Mouse (Mus musculus) MEL (cell line): ENCODE results near the gene Prr12. TPM values are rescaled to one million over a fixed set of nuclear protein-coding genes. Genes with fewer than 3 reads are reported as not detected.

ENCODE experiments used
- DNase-seq: peaks from one replicate; pipeline ENCODE4 v3.0.0; 2011; ENCODE audit warnings: low read depth, low spot score
- H3K27ac ChIP-seq: 2 replicates; pipeline ENCODE4 v1.5.1; 2012; ENCODE audit warnings: low read depth, mild to moderate bottlenecking, control low read depth, low read length, moderate library complexity; ENCODE audit not compliant: control insufficient read depth
- H3K27me3 ChIP-seq, 2 experiments: fragments of 150-350 bp in 1 of 2; sonication (generic) in 1 of 2; 2 replicates each; pipeline ENCODE4 v1.6.1; 2012; ENCODE audit warnings: low read length in 2 of 2, mild to moderate bottlenecking in 2 of 2, improper control_type of control experiment in 1 of 2, moderate library complexity in 1 of 2; ENCODE audit not compliant: insufficient read depth in 2 of 2, control insufficient read depth in 1 of 2
- H3K36me3 ChIP-seq, 2 experiments: 2 replicates each; pipeline ENCODE4 v1.6.1; 2012 to 2014; ENCODE audit warnings: low read length in 2 of 2, improper control_type of control experiment in 1 of 2, inconsistent platforms in 1 of 2, mild to moderate bottlenecking in 1 of 2; ENCODE audit not compliant: insufficient read depth in 2 of 2, control insufficient read depth in 1 of 2
- H3K4me1 ChIP-seq, 2 experiments: fragments of 150-350 bp in 1 of 2; sonication (generic) in 1 of 2; 2 replicates each; pipeline ENCODE4 v1.6.1; 2012; ENCODE audit warnings: low read length in 2 of 2, improper control_type of control experiment in 1 of 2, mild to moderate bottlenecking in 1 of 2; ENCODE audit not compliant: insufficient read depth in 2 of 2, control insufficient read depth in 1 of 2
- H3K4me3 ChIP-seq, 2 experiments: fragments of 150-350 bp in 1 of 2; sonication (generic) in 1 of 2; 2 replicates each; pipeline ENCODE4 v1.5.1; 2012; ENCODE audit warnings: low read depth in 2 of 2, low read length in 2 of 2, mild to moderate bottlenecking in 2 of 2, moderate library complexity in 2 of 2, control low read depth in 1 of 2, improper control_type of control experiment in 1 of 2; ENCODE audit not compliant: control insufficient read depth in 1 of 2, insufficient read depth in 1 of 2
- H3K79me2 ChIP-seq: 2 replicates; pipeline ENCODE4 v1.6.1; 2012; ENCODE audit warnings: mild to moderate bottlenecking, low read length, moderate library complexity; ENCODE audit not compliant: control insufficient read depth, poor library complexity, insufficient read depth
- H3K9ac ChIP-seq: 2 replicates; pipeline ENCODE4 v1.6.1; 2012; ENCODE audit warnings: low read depth, mild to moderate bottlenecking, control low read depth, low read length, moderate library complexity; ENCODE audit not compliant: control insufficient read depth, poor library complexity, severe bottlenecking
- H3K9me3 ChIP-seq: fragments of 150-350 bp; sonication (generic); replicated peaks from 2 replicates; pipeline ENCODE4 v1.6.1; 2012; ENCODE audit warnings: mild to moderate bottlenecking, low read length, improper control_type of control experiment, moderate library complexity; ENCODE audit not compliant: insufficient read depth
- CHD2 ChIP-seq: IDR thresholded peaks from 2 replicates; pipeline ENCODE4 v1.6.1; 2011; ENCODE audit warnings: low read length, improper control_type of control experiment
- E2F4 ChIP-seq: IDR thresholded peaks from 2 replicates; pipeline ENCODE4 v1.6.1; 2011; ENCODE audit warnings: low read depth, low read length, improper control_type of control experiment, borderline replicate concordance
- EP300 ChIP-seq, 2 experiments: IDR thresholded peaks; 2 replicates each; pipeline ENCODE4 v1.6.1; 2011; ENCODE audit warnings: improper control_type of control experiment in 2 of 2, low read length in 2 of 2, low read depth in 1 of 2, mild to moderate bottlenecking in 1 of 2
- ETS1 ChIP-seq: IDR thresholded peaks from 2 replicates; pipeline ENCODE4 v1.6.1; 2012; ENCODE audit warnings: low read depth, mild to moderate bottlenecking, inconsistent platforms, low read length, improper control_type of control experiment, moderate library complexity
- GATA1 ChIP-seq: IDR thresholded peaks from 2 replicates; pipeline ENCODE4 v1.6.1; 2011; ENCODE audit warnings: low read depth, low read length, improper control_type of control experiment
- HCFC1 ChIP-seq: IDR thresholded peaks from 2 replicates; pipeline ENCODE4 v1.6.1; 2012; ENCODE audit warnings: low read depth, mild to moderate bottlenecking, inconsistent platforms, low read length, improper control_type of control experiment, moderate library complexity
- KAT2A ChIP-seq: conservative IDR thresholded peaks from 2 replicates; pipeline ENCODE4 v1.6.1; 2012; ENCODE audit warnings: low read depth, low read length, improper control_type of control experiment, inconsistent platforms
- MAX ChIP-seq: IDR thresholded peaks from 2 replicates; pipeline ENCODE4 v1.6.1; 2011; ENCODE audit warnings: low read length, improper control_type of control experiment
- MAZ ChIP-seq: IDR thresholded peaks from 2 replicates; pipeline ENCODE4 v1.6.1; 2012; ENCODE audit warnings: low read depth, mild to moderate bottlenecking, inconsistent platforms, low read length, improper control_type of control experiment
- MEF2A ChIP-seq: IDR thresholded peaks from 2 replicates; pipeline ENCODE4 v1.6.1; 2014; ENCODE audit warnings: low read depth, mild to moderate bottlenecking, inconsistent platforms, low read length, improper control_type of control experiment; ENCODE audit not compliant: poor library complexity, insufficient replicate concordance, severe bottlenecking; ENCODE audit errors: extremely low read depth
- MXI1 ChIP-seq: IDR thresholded peaks from 2 replicates; pipeline ENCODE4 v1.6.1; 2011; ENCODE audit warnings: mild to moderate bottlenecking, low read depth, low read length, improper control_type of control experiment
- MYC ChIP-seq: IDR thresholded peaks from 2 replicates; pipeline ENCODE4 v1.6.1; 2011; ENCODE audit warnings: low read depth, mild to moderate bottlenecking, low read length, improper control_type of control experiment, moderate library complexity
- POLR2A ChIP-seq, 2 experiments: IDR thresholded peaks; 2 replicates each; pipeline ENCODE4 v1.6.1; 2011 to 2012; ENCODE audit warnings: low read length in 2 of 2, mild to moderate bottlenecking in 2 of 2, control low read depth in 1 of 2, improper control_type of control experiment in 1 of 2, low read depth in 1 of 2, moderate library complexity in 1 of 2; ENCODE audit not compliant: control insufficient read depth in 1 of 2, insufficient read depth in 1 of 2, poor library complexity in 1 of 2
- RAD21 ChIP-seq: IDR thresholded peaks from 2 replicates; pipeline ENCODE4 v1.6.1; 2011; ENCODE audit warnings: mild to moderate bottlenecking, low read depth, low read length, improper control_type of control experiment
- RCOR1 ChIP-seq: IDR thresholded peaks from 2 replicates; pipeline ENCODE4 v1.6.1; 2012; ENCODE audit warnings: low read depth, mild to moderate bottlenecking, inconsistent platforms, low read length, improper control_type of control experiment
- TAL1 ChIP-seq: IDR thresholded peaks from 2 replicates; pipeline ENCODE4 v1.6.1; 2012; ENCODE audit warnings: mild to moderate bottlenecking, inconsistent platforms, low read length, moderate library complexity, mixed read lengths
- TBP ChIP-seq: IDR thresholded peaks from 2 replicates; pipeline ENCODE4 v1.8.0; 2011; ENCODE audit warnings: low read depth, low read length, improper control_type of control experiment
- UBTF ChIP-seq: IDR thresholded peaks from 2 replicates; pipeline ENCODE4 v1.6.1; 2012; ENCODE audit warnings: low read depth, mild to moderate bottlenecking, inconsistent platforms, low read length, improper control_type of control experiment, moderate library complexity, borderline replicate concordance; ENCODE audit not compliant: insufficient read depth
- USF2 ChIP-seq, 2 experiments: IDR thresholded peaks; 2 replicates each; pipeline ENCODE4 v1.6.1; 2011 to 2012; ENCODE audit warnings: improper control_type of control experiment in 2 of 2, low read length in 2 of 2, borderline replicate concordance in 1 of 2, inconsistent platforms in 1 of 2, low read depth in 1 of 2, mild to moderate bottlenecking in 1 of 2; ENCODE audit not compliant: insufficient read depth in 1 of 2
- ZC3H11A ChIP-seq: IDR thresholded peaks from 2 replicates; pipeline ENCODE4 v1.6.1; 2012; ENCODE audit warnings: low read depth, mild to moderate bottlenecking, inconsistent platforms, low read length, improper control_type of control experiment
- ZKSCAN1 ChIP-seq: IDR thresholded peaks from 2 replicates; pipeline ENCODE4 v1.6.1; 2012; ENCODE audit warnings: low read depth, mild to moderate bottlenecking, inconsistent platforms, low read length, improper control_type of control experiment, moderate library complexity
- ZNF384 ChIP-seq: IDR thresholded peaks from 2 replicates; pipeline ENCODE4 v1.6.1; 2012; ENCODE audit warnings: low read depth, mild to moderate bottlenecking, inconsistent platforms, low read length, improper control_type of control experiment
- polyA plus RNA-seq, 2 experiments: library from polyadenylated mRNA; stranded (reverse) in 1 of 2; unstranded in 1 of 2; fragments of >175 nt in 1 of 2; fragments of >200 nt in 1 of 2; gene quantifications; 2 replicates each; pipeline versions ENCODE4 v1.2.1 to v1.2.4; 2012; ENCODE audit warnings: low replicate concordance in 2 of 2, low read depth in 1 of 2; ENCODE audit not compliant: insufficient read length in 2 of 2, insufficient read depth in 1 of 2, missing spikeins in 1 of 2
- total RNA-seq: library from RNA; depleted of rRNA; stranded (reverse); fragments of 300-350 nt; gene quantifications from 2 replicates; pipeline ENCODE4 v1.2.3, GENCODE M21; 2012

Prr12 gene
- total and polyA plus RNA-seq, 3 experiments, result 3.5 to 32.1 TPM; not detected in 1

- no peak overlapping the region for H3K4me3 ChIP-seq
- no peaks in the 10 kb centered on the region for H3K9me3 ChIP-seq
- H3K79me2 ChIP-seq, result peaks cover 16% of the 10 kb centered on the region
- no peak overlapping the region for H3K9ac ChIP-seq
- no peak for DNase-seq
- TF ChIP-seq RAD21 (no peak), ETS1 (no peak), E2F4 (no peak), ZNF384 (no peak), MEF2A (no peak), ZKSCAN1 (no peak), KAT2A (no peak), CHD2 (no peak), EP300 (IDR thresholded peaks at IDR 0.05; ENCODE audit: low read depth in 1 of 2, low read length in 2 of 2) (no peak), MXI1 (no peak), GATA1 (no peak), MAZ (no peak), UBTF (no peak)
- H3K27me3 ChIP-seq, result no peaks in the 10 kb centered on the region
- H3K4me1 ChIP-seq, result peaks cover 4 to 19% of the 10 kb centered on the region in 2 experiments
- H3K36me3 ChIP-seq, result peaks cover 4 to 12% of the 10 kb centered on the region in 2 experiments
- no peak overlapping the region for H3K27ac ChIP-seq
Observed at GRCm38 (mm10) chr7:45013366-45014095, 39.1 kb downstream of the Prr12 start.

- peaks cover 4 to 14% of the 10 kb centered on the region in 2 experiments for H3K4me1 ChIP-seq
Observed at GRCm38 (mm10) chr7:45012824-45013223, 39.9 kb downstream of the Prr12 start.

More at GRCm38 (mm10) chr7:45012824-45013223, 39.9 kb downstream of the Prr12 start:
- TF ChIP-seq POLR2A (IDR thresholded peaks at IDR 0.05; ENCODE audit: control insufficient read depth in 1 of 2, insufficient read depth in 1 of 2, low read depth in 1 of 2, low read length in 2 of 2, poor library complexity in 1 of 2), result no peak; a peak in 1 of 4 replicates
- no peak for TF ChIP-seq MAX
- no peak for TF ChIP-seq RCOR1
- no peak for TF ChIP-seq HCFC1
- TF ChIP-seq ZC3H11A, result no peak
- no peak for TF ChIP-seq CHD2
- TF ChIP-seq TBP, result no peak
- TF ChIP-seq USF2 (IDR thresholded peaks at IDR 0.05; ENCODE audit: borderline replicate concordance in 1 of 2, insufficient read depth in 1 of 2, low read depth in 1 of 2, low read length in 2 of 2), result no peak
- no peak for TF ChIP-seq TAL1
- no peak for TF ChIP-seq RAD21
- no peak for TF ChIP-seq MYC
- TF ChIP-seq UBTF, result no peak
- peaks cover 16% of the 10 kb centered on the region for H3K79me2 ChIP-seq
- no peaks in the 10 kb centered on the region for H3K27me3 ChIP-seq
- no peak for DNase-seq
- H3K36me3 ChIP-seq, result peaks cover 4 to 8% of the 10 kb centered on the region in 2 experiments
- H3K4me3 ChIP-seq, result no peak overlapping the region
- H3K9me3 ChIP-seq, result no peaks in the 10 kb centered on the region
- no peak overlapping the region for H3K9ac ChIP-seq
- H3K27ac ChIP-seq, result no peak overlapping the region
